Mouse (Mus musculus) E14TG2a.4 (cell line): Measurements from ENCODE around the gene Xxylt1.

Experiments
- CTCF ChIP-seq: conservative IDR thresholded peaks from 2 replicates; pipeline ENCODE4 v1.5.1; 2014; ENCODE audit warnings: low read length
- NANOG ChIP-seq: IDR thresholded peaks from 2 replicates; pipeline ENCODE4 v1.6.1; 2014; ENCODE audit warnings: borderline replicate concordance, low read length, mixed read lengths
- POU5F1 ChIP-seq: IDR thresholded peaks from 2 replicates; pipeline ENCODE4 v1.6.1; 2014; ENCODE audit warnings: low read length, borderline replicate concordance

DNA sequence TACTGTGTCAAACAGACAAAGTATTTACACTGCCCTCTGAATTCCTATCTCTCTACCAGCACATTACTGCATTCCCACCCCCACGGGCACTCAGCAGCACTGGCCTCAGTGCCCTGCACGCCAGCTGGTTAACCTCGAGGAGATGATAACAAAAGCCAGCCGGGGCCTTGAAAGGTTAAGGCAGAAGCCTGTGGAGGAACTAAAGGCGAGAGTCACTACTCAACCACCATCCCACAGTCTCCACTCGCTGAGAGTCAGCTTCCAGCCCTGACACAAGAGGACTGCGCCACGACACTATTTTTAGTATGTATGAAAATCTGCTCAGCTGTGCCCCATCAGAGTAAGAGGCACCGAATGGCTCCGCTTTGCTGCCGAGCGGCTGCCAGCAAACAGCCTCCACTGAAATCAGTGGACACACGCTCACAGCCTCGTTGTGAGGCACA is 35.0 kb downstream of the Xxylt1 start:
- TF ChIP-seq CTCF (no peak), NANOG (no peak), POU5F1 (no peak)
